10 mouse cellular contexts compared by ENCODE assay signal in the genomic region with DNA sequence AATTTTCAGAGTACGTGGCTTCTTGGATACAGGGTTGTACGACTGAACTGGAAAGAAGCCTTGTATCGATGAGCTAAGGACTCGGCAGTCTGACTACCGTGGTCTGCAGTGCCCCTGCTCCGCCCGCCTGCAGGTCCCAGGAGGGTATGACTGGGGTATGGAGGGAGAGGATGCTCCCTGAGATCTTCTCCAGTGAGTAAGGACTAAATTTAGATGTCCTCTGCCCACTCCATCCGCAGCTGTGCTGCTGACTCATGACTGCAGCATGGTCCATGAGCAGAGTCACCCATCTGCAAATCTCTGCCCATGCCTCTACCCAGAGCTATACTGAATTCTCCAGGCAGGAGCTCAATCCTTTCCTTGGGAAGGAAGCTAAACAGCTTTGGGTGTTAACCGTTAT. TPM values are rescaled to one million over a fixed set of nuclear protein-coding genes. Genes with fewer than 3 reads are reported as not detected.
A peak's percentile ranks its signal among the peaks of the same experiment; 100 is the strongest.
DNase-seq lines count a peak whose midpoint lies in the region; ATAC-seq and TF ChIP-seq lines count a peak whose summit lies in the region.
"Had no signal": no experiment of that assay in that cellular context is flagged by ENCODE, and none has a peak within 500 bp of the region (broad histone marks: within the 10 kb centered on the region; RNA-seq: fewer than 3 reads in every experiment).

No protein-coding gene starts in this region.

- H3K4me3 ChIP-seq in heart, embryonic 10.5 days: peak overlapping the region; percentile 12; the same call in 1 of the 2 replicates
- no peak overlapping the region for H3K4me3 ChIP-seq in midbrain, embryonic 11.5 days (ENCODE audit: low read depth, low read length)
- H3K4me3 ChIP-seq: midbrain, embryonic 13.5 days had no signal

- peaks cover 50% of the 10 kb centered on the region for H3K4me1 ChIP-seq in heart, embryonic 10.5 days
- no peaks in the 10 kb centered on the region for H3K4me1 ChIP-seq in midbrain, embryonic 11.5 days (ENCODE audit: control insufficient read depth, insufficient read depth, low read length)

- H3K27me3 ChIP-seq in Patski: no peaks in the 10 kb centered on the region
- H3K27me3 ChIP-seq in heart, embryonic 10.5 days (ENCODE audit: insufficient read depth, poor library complexity, severe bottlenecking): no peaks in the 10 kb centered on the region
- H3K27me3 ChIP-seq in midbrain, embryonic 11.5 days (ENCODE audit: control insufficient read depth, insufficient read depth, low read length): no peaks in the 10 kb centered on the region
- H3K27me3 ChIP-seq: midbrain, embryonic 13.5 days had no signal

- in situ Hi-C loops in Patski (cut with MboI; ENCODE audit: low pct_unique_long_range_greater_than_20kb): no loop called here

- no peak overlapping the region for H3K9ac ChIP-seq in midbrain, embryonic 11.5 days (ENCODE audit: low read length)
- H3K9ac ChIP-seq: midbrain, embryonic 13.5 days had no signal

- H3K27ac ChIP-seq in heart, embryonic 10.5 days: peak overlapping the region; percentile 85
- no peak overlapping the region for H3K27ac ChIP-seq in midbrain, embryonic 11.5 days (ENCODE audit: low read depth, low read length)
- H3K27ac ChIP-seq: midbrain, embryonic 13.5 days had no signal

- peak; percentile 20 to 21 for DNase-seq in cerebellum, postnatal 25 days
- no peak for DNase-seq in cerebellum, adult 11-12 months
- DNase-seq in Patski (ENCODE audit: low read depth, low spot score): no peak
- DNase-seq in heart, embryonic 10.5 days (ENCODE audit: low spot score): peak; percentile 81
- peak; percentile 68 to 77 for DNase-seq in left cerebral cortex, postnatal 14 days (ENCODE audit: low spot score in 2 of 2)
- DNase-seq in midbrain, embryonic 11.5 days (ENCODE audit: low spot score, missing footprints): no peak
- DNase-seq in urinary bladder, postnatal 14 days (ENCODE audit: low spot score): no peak
- DNase-seq in retina, postnatal 1 day: no peak
- DNase-seq: kidney, postnatal 14 days had no signal

- 45% methylated on average over 9 of the region's 9 CpGs for WGBS in heart, embryonic 10.5 days
- WGBS in midbrain, embryonic 11.5 days: 81% methylated on average over 9 of the region's 9 CpGs

- CTCF ChIA-PET in Patski (lab: Charles Lee): no interaction called here

- H3K4me2 ChIP-seq in midbrain, embryonic 11.5 days: no peak overlapping the region
- H3K4me2 ChIP-seq: midbrain, embryonic 13.5 days had no signal

- intact Hi-C loops in left cerebral cortex, postnatal 14 days (cut with DNase I): no loop called here

- H3K36me3 ChIP-seq in heart, embryonic 10.5 days: no peaks in the 10 kb centered on the region
- no peaks in the 10 kb centered on the region for H3K36me3 ChIP-seq in midbrain, embryonic 11.5 days (ENCODE audit: control insufficient read depth, insufficient read depth, low read length)
- H3K36me3 ChIP-seq: midbrain, embryonic 13.5 days had no signal

- H3K9me3 ChIP-seq in heart, embryonic 10.5 days: no peaks in the 10 kb centered on the region
- no peaks in the 10 kb centered on the region for H3K9me3 ChIP-seq in midbrain, embryonic 11.5 days (ENCODE audit: control insufficient read depth, low read length)
- H3K9me3 ChIP-seq: midbrain, embryonic 13.5 days had no signal

- no peak for TF ChIP-seq CTCF in Patski (IDR thresholded peaks at IDR 0.05)

- peak; percentile 51 for ATAC-seq in Patski
- ATAC-seq in midbrain, embryonic 11.5 days (ENCODE audit: low FRiP score): no peak
- ATAC-seq: midbrain, embryonic 13.5 days had no signal

- POLR2A ChIA-PET in Patski (lab: Charles Lee): no interaction called here

RNA-seq across cellular contexts. Expression of a gene that starts 46.3 kb away (rescaled TPM):
- 4.2 TPM for polyA plus RNA-seq in Patski (2021)
- 15.2 and 24.5 TPM in 2 replicates for polyA plus RNA-seq in heart, embryonic 10.5 days (2016; fragmentation: Nextera tagmentation; extraction: Ambion mirVana)
- total RNA-seq in left cerebral cortex, postnatal 14 days (2021): 10 to 100 TPM; 77.8 to 81.7 TPM
- polyA plus RNA-seq in midbrain, embryonic 11.5 days (2014; fragmentation: Nextera tagmentation; extraction: Ambion mirVana): 7.5 and 9.2 TPM in 2 replicates

RNA-seq across cellular contexts. Expression of a gene that starts 52.9 kb away (rescaled TPM):
- polyA plus RNA-seq in Patski (2021): 14.5 TPM
- 49.3 and 51.9 TPM in 2 replicates for polyA plus RNA-seq in heart, embryonic 10.5 days (2016; fragmentation: Nextera tagmentation; extraction: Ambion mirVana)
- total RNA-seq in left cerebral cortex, postnatal 14 days (2021): 1 to 10 TPM; 2.7 to 3.4 TPM
- 48.2 and 54.0 TPM in 2 replicates for polyA plus RNA-seq in midbrain, embryonic 11.5 days (2014; fragmentation: Nextera tagmentation; extraction: Ambion mirVana)

Comparison
In these comparisons a context has a peak if more than half of its experiments do, and no peak if none do; other contexts are left out.
1. DNase-seq: peak in cerebellum, postnatal 25 days (2 of 2), heart, embryonic 10.5 days (single experiment) and left cerebral cortex, postnatal 14 days (2 of 2); none in cerebellum, adult 11-12 months (single experiment), Patski (single experiment), midbrain, embryonic 11.5 days (single experiment), urinary bladder, postnatal 14 days (single experiment) and retina, postnatal 1 day (single experiment).